In the genomic region with DNA sequence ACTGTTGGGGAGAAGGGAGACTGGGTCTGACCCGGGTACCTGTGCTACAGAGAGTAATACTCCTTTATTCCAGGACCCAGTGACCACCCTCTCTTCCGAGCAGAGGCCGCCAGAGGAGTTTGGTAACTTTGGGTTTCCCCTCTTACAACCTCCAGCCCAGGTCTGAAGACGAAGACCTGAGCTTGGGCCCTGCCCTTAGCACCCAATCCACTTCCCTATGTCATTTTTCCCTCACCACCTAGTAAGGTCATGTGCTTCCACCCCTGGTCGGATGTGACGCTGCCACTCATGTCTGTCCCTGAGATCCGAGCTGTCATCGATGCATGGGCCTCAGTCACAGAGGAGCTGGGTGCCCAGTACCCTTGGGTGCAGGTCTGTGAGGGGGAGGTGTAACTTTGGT, we compare ENCODE assay signal across 8 mouse cellular contexts. TPM values are rescaled to one million over a fixed set of nuclear protein-coding genes. Genes with fewer than 3 reads are reported as not detected.
DNase-seq lines count a peak whose midpoint lies in the region; ATAC-seq and TF ChIP-seq lines count a peak whose summit lies in the region.

No protein-coding gene starts in this region.

- no peak overlapping the region for H3K27ac ChIP-seq in kidney, embryonic 14.5 days (ENCODE audit: low read depth, low read length)
- H3K27ac ChIP-seq in cortical plate, adult 2 months (ENCODE audit: insufficient read depth, low read length): peak overlapping the region; percentile 72
- H3K27ac ChIP-seq in hindbrain, embryonic 12.5 days: no peak overlapping the region
- peak overlapping the region; percentile 80; the same call in 1 of the 2 replicates for H3K27ac ChIP-seq in midbrain, embryonic 14.5 days (replicated peaks; ENCODE audit: low read depth, low read length)

- no peaks in the 10 kb centered on the region for H3K27me3 ChIP-seq in kidney, embryonic 14.5 days (ENCODE audit: control insufficient read depth, insufficient read depth, low read length)
- no peaks in the 10 kb centered on the region for H3K27me3 ChIP-seq in hindbrain, embryonic 12.5 days
- H3K27me3 ChIP-seq in midbrain, embryonic 14.5 days (ENCODE audit: control insufficient read depth, insufficient read depth, low read length): no peaks in the 10 kb centered on the region

- no peaks in the 10 kb centered on the region for H3K9me3 ChIP-seq in kidney, embryonic 14.5 days (ENCODE audit: control insufficient read depth, low read length)
- H3K9me3 ChIP-seq in hindbrain, embryonic 12.5 days (replicated peaks): no peaks in the 10 kb centered on the region
- H3K9me3 ChIP-seq in midbrain, embryonic 14.5 days (ENCODE audit: control insufficient read depth, low read length): no peaks in the 10 kb centered on the region

- no peak for DNase-seq in kidney, postnatal 36 days
- no peak for DNase-seq in midbrain, embryonic 14.5 days
- DNase-seq in right cerebral cortex, postnatal 4 days: no peak
- DNase-seq in layer of hippocampus, postnatal 25 days (ENCODE audit: extremely low spot score in 1 of 2, low spot score in 1 of 2): no peak
- DNase-seq in gastrocnemius, adult 18-20 months (ENCODE audit: low spot score): no peak

- H3K4me2 ChIP-seq in kidney, embryonic 14.5 days (replicated peaks; ENCODE audit: low read depth, low read length): peak overlapping the region; percentile 89
- H3K4me2 ChIP-seq in hindbrain, embryonic 12.5 days (replicated peaks): peak overlapping the region; percentile 91
- H3K4me2 ChIP-seq in midbrain, embryonic 14.5 days (ENCODE audit: low read length): peak overlapping the region; percentile 96

- H3K9ac ChIP-seq in kidney, embryonic 14.5 days (ENCODE audit: low read depth, low read length): peak overlapping the region; percentile 67; the same call in 1 of the 2 replicates
- peak overlapping the region; percentile 78; the same call in 1 of the 2 replicates for H3K9ac ChIP-seq in hindbrain, embryonic 12.5 days
- H3K9ac ChIP-seq in midbrain, embryonic 14.5 days (replicated peaks; ENCODE audit: low read length): peak overlapping the region; percentile 71; the same call in 1 of the 2 replicates

- TF ChIP-seq POLR2A in cortical plate, adult 2 months (IDR thresholded peaks at IDR 0.05; ENCODE audit: extremely low read depth, insufficient read depth, low read length): no peak

- 77% methylated on average over 8 of the region's 8 CpGs for WGBS in kidney, embryonic 14.5 days
- WGBS in hindbrain, embryonic 12.5 days: 73% methylated on average over 8 of the region's 8 CpGs
- 80% methylated on average over 8 of the region's 8 CpGs for WGBS in midbrain, embryonic 14.5 days

- no peak for TF ChIP-seq CTCF in cortical plate, adult 2 months (IDR thresholded peaks at IDR 0.05; ENCODE audit: extremely low read depth, insufficient read depth, low read length)

- no peak for ATAC-seq in kidney, embryonic 14.5 days (ENCODE audit: low FRiP score, low TSS enrichment)
- ATAC-seq in hindbrain, embryonic 12.5 days (ENCODE audit: low FRiP score): no peak
- no peak for ATAC-seq in midbrain, embryonic 14.5 days (ENCODE audit: low FRiP score, low TSS enrichment)

- peaks cover 14% of the 10 kb centered on the region for H3K4me1 ChIP-seq in kidney, embryonic 14.5 days (ENCODE audit: control insufficient read depth, insufficient read depth, low read length)
- H3K4me1 ChIP-seq in cortical plate, adult 2 months (ENCODE audit: control insufficient read depth, insufficient read depth, low read length): peaks cover 18% of the 10 kb centered on the region
- peaks cover 29% of the 10 kb centered on the region for H3K4me1 ChIP-seq in hindbrain, embryonic 12.5 days
- peaks cover 17% of the 10 kb centered on the region for H3K4me1 ChIP-seq in midbrain, embryonic 14.5 days (ENCODE audit: control insufficient read depth, insufficient read depth, low read length)

- H3K36me3 ChIP-seq in kidney, embryonic 14.5 days (ENCODE audit: control insufficient read depth, insufficient read depth, low read length): peaks cover 7% of the 10 kb centered on the region; the same call in 1 of the 2 replicates
- H3K36me3 ChIP-seq in hindbrain, embryonic 12.5 days: 0 out of 2 replicates have a peak, but pooled peaks cover 3% of the 10 kb centered on the region
- H3K36me3 ChIP-seq in midbrain, embryonic 14.5 days (ENCODE audit: control insufficient read depth, insufficient read depth, low read length): peaks cover 11% of the 10 kb centered on the region

- H3K4me3 ChIP-seq in kidney, embryonic 14.5 days (ENCODE audit: low read length): peak overlapping the region; percentile 73
- peak overlapping the region; percentile 67 for H3K4me3 ChIP-seq in cortical plate, adult 2 months (ENCODE audit: insufficient read depth, low read length)
- H3K4me3 ChIP-seq in hindbrain, embryonic 12.5 days: peak overlapping the region; percentile 71
- peak overlapping the region; percentile 67 for H3K4me3 ChIP-seq in midbrain, embryonic 14.5 days (replicated peaks; ENCODE audit: low read depth, low read length)

RNA-seq across cellular contexts. Expression of gene Sigmar1, which starts 0.5 kb away (rescaled TPM):
- 80.8 and 92.2 TPM in 2 replicates for polyA plus RNA-seq in kidney, embryonic 14.5 days (2014; fragmentation: Nextera tagmentation; extraction: Ambion mirVana)
- polyA plus RNA-seq in cortical plate, adult 2 months (2012; rRNA removed): 80.7 and 83.9 TPM in 2 replicates
- 54.2 and 58.9 TPM in 2 replicates for polyA plus RNA-seq in hindbrain, embryonic 12.5 days (2016; fragmentation: Nextera tagmentation; extraction: Ambion mirVana)
- polyA plus RNA-seq in midbrain, embryonic 14.5 days (2014; fragmentation: Nextera tagmentation; extraction: Ambion mirVana): 52.7 and 55.4 TPM in 2 replicates
- 10 to 100 TPM; 40.0 to 41.6 TPM for total RNA-seq in layer of hippocampus, postnatal 25 days (2021)
- total RNA-seq in gastrocnemius, adult 18-20 months (2021): 1 to 10 TPM; 8.4 to 9.4 TPM

RNA-seq across cellular contexts. Expression of gene Galt, which starts 1.4 kb away (rescaled TPM):
- 35.0 and 42.1 TPM in 2 replicates for polyA plus RNA-seq in kidney, embryonic 14.5 days (2014; fragmentation: Nextera tagmentation; extraction: Ambion mirVana)
- 269 and 276 TPM in 2 replicates for polyA plus RNA-seq in cortical plate, adult 2 months (2012; rRNA removed)
- polyA plus RNA-seq in hindbrain, embryonic 12.5 days (2016; fragmentation: Nextera tagmentation; extraction: Ambion mirVana): 31.0 and 33.4 TPM in 2 replicates
- polyA plus RNA-seq in midbrain, embryonic 14.5 days (2014; fragmentation: Nextera tagmentation; extraction: Ambion mirVana): 38.8 and 51.5 TPM in 2 replicates
- 10 to 100 TPM; 54.3 to 55.7 TPM for total RNA-seq in layer of hippocampus, postnatal 25 days (2021)
- 10 to 100 TPM; 30.0 to 32.8 TPM for total RNA-seq in gastrocnemius, adult 18-20 months (2021)

RNA-seq across cellular contexts. Expression of gene Ccl27a, which starts 17.6 kb away (rescaled TPM):
- polyA plus RNA-seq in kidney, embryonic 14.5 days (2014; fragmentation: Nextera tagmentation; extraction: Ambion mirVana): 36.5 and 42.3 TPM in 2 replicates
- 697 and 730 TPM in 2 replicates for polyA plus RNA-seq in cortical plate, adult 2 months (2012; rRNA removed)
- polyA plus RNA-seq in hindbrain, embryonic 12.5 days (2016; fragmentation: Nextera tagmentation; extraction: Ambion mirVana): 133 and 134 TPM in 2 replicates
- 241 and 335 TPM in 2 replicates for polyA plus RNA-seq in midbrain, embryonic 14.5 days (2014; fragmentation: Nextera tagmentation; extraction: Ambion mirVana)
- total RNA-seq in layer of hippocampus, postnatal 25 days (2021): 100 to 1,000 TPM; 121 to 134 TPM
- 10 to 100 TPM; 18.1 to 19.1 TPM for total RNA-seq in gastrocnemius, adult 18-20 months (2021)

RNA-seq across cellular contexts. Expression of gene Arid3c, which starts 25.5 kb away (rescaled TPM):
- polyA plus RNA-seq in kidney, embryonic 14.5 days (2014; fragmentation: Nextera tagmentation; extraction: Ambion mirVana): 0.12 TPM in 1 of 2 replicates, not detected in the other
- polyA plus RNA-seq in cortical plate, adult 2 months (2012; rRNA removed): 0.34 and 0.46 TPM in 2 replicates
- 1.1 TPM in 2 replicates for polyA plus RNA-seq in hindbrain, embryonic 12.5 days (2016; fragmentation: Nextera tagmentation; extraction: Ambion mirVana)
- 0.47 and 0.70 TPM in 2 replicates for polyA plus RNA-seq in midbrain, embryonic 14.5 days (2014; fragmentation: Nextera tagmentation; extraction: Ambion mirVana)
- not detected for total RNA-seq in layer of hippocampus, postnatal 25 days (2021)
- not detected for total RNA-seq in gastrocnemius, adult 18-20 months (2021)

RNA-seq across cellular contexts. Expression of gene Dctn3, which starts 33.5 kb away (rescaled TPM):
- 107 and 114 TPM in 2 replicates for polyA plus RNA-seq in kidney, embryonic 14.5 days (2014; fragmentation: Nextera tagmentation; extraction: Ambion mirVana)
- polyA plus RNA-seq in cortical plate, adult 2 months (2012; rRNA removed): 205 TPM in 2 replicates
- polyA plus RNA-seq in hindbrain, embryonic 12.5 days (2016; fragmentation: Nextera tagmentation; extraction: Ambion mirVana): 191 and 199 TPM in 2 replicates
- 249 and 299 TPM in 2 replicates for polyA plus RNA-seq in midbrain, embryonic 14.5 days (2014; fragmentation: Nextera tagmentation; extraction: Ambion mirVana)
- total RNA-seq in layer of hippocampus, postnatal 25 days (2021): 100 to 1,000 TPM; 149 to 172 TPM
- total RNA-seq in gastrocnemius, adult 18-20 months (2021): 10 to 100 TPM; 42.5 to 45.3 TPM

Comparison
In these comparisons a context has a peak if more than half of its experiments do, and no peak if none do; other contexts are left out.
1. H3K27ac ChIP-seq: peak in cortical plate, adult 2 months (single experiment) and midbrain, embryonic 14.5 days (single experiment); none in kidney, embryonic 14.5 days (single experiment) and hindbrain, embryonic 12.5 days (single experiment).
2. Peak in every context shown above with its lines, with median percentiles within 50 percentile points of each other: H3K4me2 ChIP-seq, H3K4me3 ChIP-seq and H3K9ac ChIP-seq.